In the genomic region with DNA sequence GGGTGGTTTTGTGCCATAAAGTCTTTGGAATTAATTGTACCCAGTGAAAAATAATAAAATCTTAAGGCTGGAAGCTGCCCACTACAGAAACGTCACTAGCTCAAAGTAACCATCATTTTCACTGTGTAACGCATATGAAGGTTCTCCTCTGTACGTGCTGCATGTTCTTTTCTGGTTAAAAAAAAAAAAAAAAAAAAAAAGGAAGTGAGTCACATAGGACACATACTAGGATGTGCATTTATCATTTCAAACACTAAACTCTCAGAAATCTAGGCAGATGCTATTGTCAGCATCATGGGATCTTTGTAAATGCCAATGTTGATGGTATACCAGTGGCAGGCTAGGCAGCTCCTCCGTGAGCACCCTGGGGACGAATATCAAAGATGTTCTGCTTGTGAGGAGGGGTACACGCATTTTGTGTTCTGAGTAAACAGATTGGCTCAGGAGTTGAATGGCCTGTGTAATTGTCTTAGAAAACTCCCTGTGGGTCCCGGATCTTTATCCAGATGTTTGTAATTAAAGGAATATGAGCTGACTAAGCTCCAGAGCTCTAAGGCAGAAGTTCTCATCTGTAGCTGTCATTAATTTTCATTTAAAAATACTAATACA, we compare ENCODE assay signal across 1 mouse cellular context.
TF ChIP-seq lines count a peak whose summit lies in the region.

No protein-coding gene starts in this region.

TF ChIP-seq in MEL, 35 proteins besides CTCF, POLR2A, EP300 and RAD21:
- TF ChIP-seq ZNF384 (IDR thresholded peaks at IDR 0.05; ENCODE audit: low read depth, low read length) (peak; percentile 99), GATA1 (IDR thresholded peaks at IDR 0.05; ENCODE audit: low read depth, low read length) (0 out of 2 replicates have a peak, but pooled peaks have one; percentile 6), MAFK (IDR thresholded peaks at IDR 0.05; ENCODE audit: borderline replicate concordance, low read depth, low read length) (no peak), GABPA (IDR thresholded peaks at IDR 0.05; ENCODE audit: low read depth, low read length) (no peak)
TF ChIP-seq in MEL: peak in this region for 2.
